Mouse (Mus musculus): ENCODE measurements at regions not wholly inside any gene's neighbourhood (a gene's known extent, or its start where the extent isn't known, plus 50 kb on each side); places are given as distances from the start of the nearest gene placed in this dataset.

- no peak for DNase-seq (ENCODE audit: low spot score in 2 of 2)
Observed at GRCm38 (mm10) chr4:95304006-95304405, 252.0 kb upstream of the Jun start.

- no peak for DNase-seq (ENCODE audit: low spot score in 2 of 2)
Observed at GRCm38 (mm10) chr4:95307134-95307533, 250.2 kb upstream of the Fggy start.

DNA sequence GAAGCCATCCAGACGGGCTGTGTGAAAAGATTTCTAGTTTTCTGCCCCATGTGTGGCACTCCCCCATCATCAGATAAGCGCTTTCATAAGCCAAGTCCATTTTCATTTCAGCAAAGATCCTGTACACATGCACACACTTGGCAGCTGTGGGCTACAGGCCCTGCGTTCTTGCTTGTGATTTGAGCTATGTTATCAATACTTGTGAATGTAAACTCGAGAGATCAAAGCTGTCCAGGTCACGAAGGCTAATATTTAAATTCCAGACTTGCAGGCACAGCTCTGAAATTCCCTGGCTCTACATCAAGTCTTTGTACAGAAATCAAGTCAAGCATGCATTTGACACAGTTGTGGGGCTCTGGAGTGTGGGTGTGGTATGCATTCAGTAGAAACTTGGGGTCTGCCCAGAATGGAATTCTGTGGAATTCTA is 248.8 kb upstream of the Fggy start:
- DNase-seq (ENCODE audit: low spot score in 2 of 2) = no peak

DNA sequence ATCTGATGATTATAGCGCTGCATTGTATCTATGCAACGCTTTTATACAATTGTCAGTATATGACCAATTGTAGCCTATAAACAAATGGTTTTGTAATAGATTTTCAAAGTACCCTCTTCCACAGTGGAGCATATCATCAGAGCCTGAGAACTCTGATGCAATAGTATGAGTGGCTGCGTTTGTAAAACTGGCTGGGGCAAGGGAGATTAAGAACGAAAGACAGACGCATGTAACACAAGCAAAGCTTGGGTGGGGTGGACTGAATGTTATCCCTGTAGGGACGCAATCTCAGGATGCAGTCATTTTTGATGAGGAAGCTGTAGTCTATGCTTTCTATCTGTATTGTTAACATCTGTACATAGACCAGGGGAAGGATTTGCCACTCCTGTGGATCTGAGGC is 246.9 kb upstream of the Fggy start:
- DNase-seq (ENCODE audit: low spot score in 2 of 2) = no peak

DNA sequence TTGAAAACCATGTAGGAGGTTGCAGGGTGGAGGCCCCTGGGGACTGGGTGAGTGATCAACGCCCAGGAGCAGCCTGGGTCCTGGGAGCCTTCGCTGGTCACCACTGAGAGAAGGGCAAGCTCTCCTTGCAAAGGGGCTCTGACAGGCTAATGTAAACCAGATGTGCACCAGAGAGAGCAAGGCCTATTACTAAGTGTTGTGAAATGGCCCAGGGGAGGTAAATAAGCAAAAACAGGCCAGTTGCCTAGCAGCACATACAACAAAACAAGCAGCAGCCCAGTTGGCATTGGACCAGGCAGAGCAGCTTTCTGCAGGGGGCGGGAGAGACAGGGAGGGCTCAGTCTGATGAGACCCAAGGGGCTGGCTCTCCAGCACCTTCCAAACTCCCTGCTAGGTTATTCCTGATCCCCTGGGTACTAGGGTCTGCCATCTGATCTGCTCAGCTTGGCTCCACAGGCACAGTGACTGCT is 239.5 kb upstream of the Fggy start:
- no peak for DNase-seq (ENCODE audit: low spot score in 2 of 2)

DNA sequence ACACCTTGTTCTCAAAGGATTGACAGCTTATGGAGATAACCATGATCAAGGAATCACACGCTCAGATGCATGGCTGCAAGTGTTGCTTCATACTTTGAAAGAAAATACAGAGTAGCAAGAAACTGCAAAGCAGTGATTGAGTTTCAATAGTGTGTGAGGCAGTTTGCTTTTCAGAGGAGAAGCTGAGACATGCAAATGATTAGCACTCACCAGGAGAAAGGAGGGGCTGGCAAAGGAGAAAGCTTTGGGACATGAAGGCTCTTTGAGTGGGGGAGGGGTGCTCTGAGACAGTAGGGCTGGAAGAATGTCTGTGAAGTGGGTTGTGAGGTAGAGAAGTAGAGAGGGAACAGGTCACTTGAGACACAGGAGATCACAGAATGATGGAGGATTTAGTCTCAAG is 238.7 kb upstream of the Fggy start:
- DNase-seq (ENCODE audit: low spot score in 2 of 2) = no peak

- DNase-seq (ENCODE audit: low spot score in 2 of 2) = no peak
Observed at GRCm38 (mm10) chr4:95319036-95319435, 238.3 kb upstream of the Fggy start.

DNA sequence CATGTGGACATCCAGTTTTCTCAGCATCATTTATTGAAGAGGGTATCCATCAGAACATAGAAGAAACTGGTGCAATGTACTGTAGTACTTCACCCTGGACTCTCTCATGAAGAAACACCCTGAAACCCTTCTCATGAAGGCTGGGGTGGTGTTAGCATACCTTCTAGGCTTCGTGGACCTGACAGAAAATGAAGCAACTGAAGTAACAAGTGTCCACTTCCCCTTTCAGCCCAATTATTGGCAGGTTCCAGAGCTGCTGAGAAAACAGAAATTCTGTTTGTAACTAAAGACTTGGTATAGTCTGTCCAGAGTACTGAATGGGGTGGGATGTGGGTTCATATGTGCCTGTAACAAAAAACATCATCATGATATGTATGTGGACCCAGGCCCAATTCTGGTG is 231.4 kb upstream of the Fggy start:
- DNase-seq (ENCODE audit: low spot score in 2 of 2) = no peak

DNA sequence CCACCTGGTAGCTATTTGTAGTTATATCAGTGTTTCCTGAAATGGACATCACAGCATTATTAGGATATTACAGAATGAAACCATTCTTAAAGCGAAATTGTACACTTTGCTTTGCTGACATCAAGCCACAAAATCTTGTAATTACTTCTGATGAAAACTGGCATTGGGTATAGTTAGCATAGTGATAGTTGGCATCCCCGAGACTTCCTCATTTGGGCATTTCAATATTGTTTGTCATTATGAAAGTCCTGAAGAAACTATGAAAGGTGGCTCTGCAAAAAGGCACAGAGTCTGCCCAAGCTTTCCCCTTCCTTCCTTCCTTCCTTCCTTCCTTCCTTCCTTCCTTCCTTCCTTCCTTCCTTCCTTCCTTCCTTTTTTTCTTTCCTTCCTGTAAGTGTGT is 217.5 kb upstream of the Fggy start:
- no peak for DNase-seq (ENCODE audit: low spot score in 2 of 2)

DNA sequence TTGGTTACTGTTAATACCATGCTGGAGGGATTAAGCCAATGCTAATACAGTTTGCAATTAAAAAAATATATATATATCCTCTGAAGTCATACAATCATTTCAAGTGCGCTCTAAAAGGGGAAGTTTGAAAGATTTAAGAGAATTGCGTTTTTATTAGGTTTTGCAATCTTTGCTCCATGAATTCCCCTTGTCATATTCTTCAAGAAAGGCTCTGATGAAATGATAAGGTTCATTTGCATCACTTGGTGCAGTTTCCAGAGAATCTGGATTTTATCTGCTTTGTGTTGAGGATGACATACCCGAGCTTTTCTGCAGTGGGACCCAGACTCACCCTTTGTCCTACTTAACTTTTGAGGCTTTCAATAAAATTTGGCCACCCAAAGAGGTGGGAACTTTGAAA is 216.4 kb upstream of the Fggy start:
- DNase-seq (ENCODE audit: low spot score in 2 of 2) = no peak

DNA sequence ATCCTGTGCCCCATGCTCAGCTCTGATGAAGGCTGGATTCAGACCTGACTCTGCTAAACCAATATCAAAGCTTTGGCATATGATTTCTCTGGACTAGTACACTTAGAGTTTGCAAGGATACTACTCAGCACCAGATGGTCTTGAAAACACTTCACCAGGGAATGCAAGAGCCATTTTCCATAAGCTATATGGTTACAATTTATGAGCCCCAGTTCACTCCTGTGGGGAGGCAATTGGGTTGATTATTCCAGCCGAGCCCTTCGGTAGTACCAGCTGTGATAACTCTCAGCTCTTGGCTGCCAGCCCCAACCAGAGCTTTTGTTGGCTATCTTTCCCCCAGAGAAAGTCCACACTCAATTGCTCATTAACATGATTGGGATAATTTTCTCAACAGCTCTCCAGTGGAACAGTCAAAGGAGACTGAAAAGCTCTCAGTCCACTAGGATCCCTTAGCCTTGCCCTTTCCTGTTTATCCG is 210.5 kb upstream of the Fggy start:
- DNase-seq (ENCODE audit: low spot score in 2 of 2) = peak; percentile 4 to 14

DNA sequence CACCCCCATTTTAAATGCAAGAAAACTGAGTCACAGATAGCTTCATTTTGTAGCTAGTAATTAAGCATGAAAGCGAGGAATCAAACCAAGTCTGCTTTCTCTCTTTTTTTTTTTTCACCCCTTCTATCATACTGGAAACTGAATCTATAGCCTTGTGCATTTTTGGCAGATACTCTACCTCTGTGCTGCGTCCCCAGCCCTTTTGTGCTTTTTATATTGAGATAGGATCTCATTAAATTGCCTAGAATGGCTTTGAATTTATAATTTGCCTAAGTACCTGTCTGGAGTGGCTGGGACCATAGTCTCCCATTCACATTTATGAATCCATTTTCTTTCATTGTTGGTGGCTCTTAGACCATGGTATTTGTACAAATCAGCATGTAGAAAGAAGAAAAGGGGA is 209.9 kb upstream of the Fggy start:
- no peak for DNase-seq (ENCODE audit: low spot score in 2 of 2)

DNA sequence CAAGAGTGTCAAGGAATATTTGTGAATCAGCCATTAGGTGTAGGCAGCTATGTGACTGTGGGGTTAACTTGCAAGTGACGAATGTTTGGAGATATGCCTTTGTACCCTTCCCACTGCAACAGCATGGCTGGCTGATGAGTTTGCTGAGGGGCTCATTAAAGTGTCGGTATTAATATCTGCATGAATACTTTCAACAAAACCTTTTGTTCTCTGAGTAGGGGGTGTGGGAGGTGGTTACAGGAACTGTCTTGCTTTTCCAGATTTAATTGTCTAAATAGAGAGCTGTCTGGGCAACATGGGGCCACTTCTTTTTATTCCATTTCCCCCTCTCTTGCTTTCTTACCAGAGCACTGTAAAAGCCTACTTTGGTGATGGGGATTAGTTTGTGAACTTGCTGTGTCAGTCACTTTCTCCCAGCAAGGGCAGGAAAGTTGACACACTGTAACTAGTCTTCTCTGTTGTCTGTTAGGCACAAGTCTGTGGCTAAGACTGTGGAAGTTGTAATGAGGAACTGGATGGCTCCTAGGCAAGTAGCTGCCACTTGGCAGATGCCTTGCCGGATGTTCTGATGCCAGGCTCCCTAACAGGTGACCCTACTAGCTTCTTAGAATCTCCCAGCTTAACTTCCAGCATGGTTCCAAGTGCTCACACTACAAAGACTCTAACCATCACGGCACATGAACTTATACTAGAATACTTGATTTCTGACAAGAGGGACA is 208.7 kb upstream of the Fggy start:
- DNase-seq (ENCODE audit: low spot score in 2 of 2) = no peak

DNA sequence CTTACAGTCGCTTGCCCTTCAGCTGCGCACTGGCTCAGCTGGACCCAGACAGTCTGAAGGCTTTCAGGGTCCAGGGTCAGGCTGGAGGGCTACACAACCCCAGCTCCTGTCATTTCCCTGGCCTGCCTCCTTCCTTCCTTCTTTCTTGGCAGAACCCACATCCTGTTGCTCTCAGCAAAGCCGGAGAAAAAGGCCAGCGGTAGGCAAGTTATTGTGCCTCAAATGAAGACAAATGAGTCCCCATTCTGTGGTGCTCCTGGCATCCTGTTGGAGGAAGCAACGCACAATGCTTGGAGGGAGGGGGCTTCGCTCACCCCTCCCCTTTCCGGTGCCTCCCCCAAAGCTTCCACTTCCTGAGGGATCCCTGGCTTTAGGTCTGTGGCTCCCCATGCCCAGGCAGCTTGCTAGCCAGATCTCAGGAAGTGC is 203.4 kb upstream of the Fggy start:
- no peak for DNase-seq (ENCODE audit: low spot score in 2 of 2)

GRCm38 (mm10) chr4:95358674-95359073 is 198.6 kb upstream of the Fggy start:
- no peak for DNase-seq (ENCODE audit: low spot score in 2 of 2)

DNA sequence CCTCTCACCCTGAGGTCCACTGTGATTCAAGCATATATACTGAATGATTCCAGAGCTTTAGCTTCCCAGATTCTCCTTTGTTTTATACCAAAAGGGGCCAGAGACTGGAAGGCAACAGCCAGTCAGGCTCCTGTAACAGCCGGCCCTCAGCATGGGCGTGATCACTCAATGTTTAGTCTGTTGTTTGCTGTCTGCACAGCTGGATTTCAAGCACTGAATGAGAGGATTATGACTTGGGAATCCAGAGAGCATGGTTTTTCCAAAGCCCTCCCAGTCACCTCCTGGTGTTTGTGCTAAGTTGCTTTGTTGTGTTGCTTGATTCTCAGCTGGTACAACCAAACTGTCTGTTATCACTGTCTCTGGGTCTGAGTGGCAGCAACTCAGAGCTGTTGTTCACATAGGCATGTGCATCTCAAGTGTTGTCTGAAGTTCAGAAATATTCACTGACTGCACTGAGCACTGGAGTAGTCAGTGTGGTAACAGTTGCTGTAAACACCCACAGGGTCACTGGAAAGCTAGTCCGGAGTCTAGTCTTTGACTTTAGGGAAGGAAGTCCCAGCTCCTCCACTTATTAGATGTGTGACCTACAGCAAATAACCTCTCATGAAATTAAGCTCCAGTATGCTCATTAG is 196.9 kb upstream of the Fggy start:
- DNase-seq (ENCODE audit: low spot score in 2 of 2) = no peak

GRCm38 (mm10) chr4:95364376-95365082 is 192.8 kb upstream of the Fggy start:
- no peak for DNase-seq (ENCODE audit: low spot score in 2 of 2)

DNA sequence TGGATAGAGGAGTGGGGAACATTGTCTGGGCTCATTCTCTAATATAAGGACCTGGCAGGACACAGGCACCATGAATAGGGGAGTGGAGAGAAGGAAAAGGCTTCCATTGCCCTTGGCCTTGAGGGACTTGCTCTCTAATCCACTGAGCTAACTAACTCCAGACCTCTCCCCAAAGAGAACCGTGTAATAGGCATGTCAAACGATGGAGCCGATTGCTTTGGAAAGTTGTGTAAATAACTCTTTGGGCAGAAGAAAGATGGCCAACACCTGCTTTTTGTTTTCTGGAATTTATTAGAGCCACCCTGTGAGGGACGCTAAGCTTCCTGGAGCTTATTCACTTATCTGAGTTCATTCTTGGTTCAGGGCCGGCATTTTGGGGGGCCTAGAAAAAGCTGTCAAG is 180.9 kb upstream of the Fggy start:
- no peak for DNase-seq (ENCODE audit: low spot score in 2 of 2)

GRCm38 (mm10) chr4:95377222-95378134 is 179.8 kb upstream of the Fggy start:
- DNase-seq (ENCODE audit: low spot score in 2 of 2) = no peak

DNA sequence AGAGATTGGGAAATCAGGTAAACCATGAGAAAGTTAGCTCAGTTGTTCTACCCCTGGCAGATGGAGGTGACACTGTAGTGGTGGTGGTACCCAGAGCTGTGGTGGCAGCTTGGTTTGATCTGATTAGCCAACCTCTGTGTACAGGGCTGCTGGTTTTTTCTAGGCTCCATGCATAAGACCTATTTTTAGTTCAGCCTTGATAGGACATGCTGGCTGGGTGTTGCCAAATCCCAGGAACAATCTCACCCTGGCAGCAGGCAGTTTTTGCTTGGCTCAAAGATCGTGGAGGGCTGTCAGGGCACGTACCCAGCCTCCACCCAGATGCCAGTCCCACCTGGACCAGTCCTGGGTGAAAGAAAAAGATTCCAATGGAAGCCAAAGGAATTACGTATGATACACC is 178.7 kb upstream of the Fggy start:
- no peak for DNase-seq (ENCODE audit: low spot score in 2 of 2)

- no peak for DNase-seq (ENCODE audit: low spot score in 2 of 2)
Observed at GRCm38 (mm10) chr4:95383216-95383892, 174.0 kb upstream of the Fggy start.

All from left cerebral cortex, adult 18-20 months (tissue).